Mouse (Mus musculus) C2C12 (cell line): ENCODE measurements around the gene Cdk5rap2.

Source experiments
- CTCF ChIP-seq: IDR thresholded peaks from one replicate; pipeline ENCODE4 v1.5.1; 2011; ENCODE audit not compliant: control insufficient read depth, insufficient read depth, insufficient read length
- MAX ChIP-seq: IDR thresholded peaks from one replicate; pipeline ENCODE4 v1.6.1; 2011; ENCODE audit warnings: mild to moderate bottlenecking, control low read depth

DNA sequence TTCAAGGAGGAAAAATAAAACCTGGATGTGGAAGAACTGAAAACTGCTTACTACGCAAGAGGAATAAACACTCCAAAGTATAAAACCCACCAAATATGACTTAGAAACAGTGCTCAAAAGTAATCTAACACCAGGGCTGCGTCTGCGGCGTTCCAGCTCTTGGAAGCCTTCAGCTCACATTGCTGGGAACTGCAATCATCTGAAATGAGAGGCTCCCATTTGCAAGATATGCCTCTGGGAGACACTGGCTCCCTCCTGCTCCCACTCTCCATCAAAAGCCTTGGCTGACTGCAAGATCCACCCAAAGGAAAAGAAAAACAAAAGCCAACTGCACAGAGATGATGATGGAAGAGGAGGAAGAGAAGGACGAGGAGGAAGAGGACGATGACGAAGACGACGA is 19.2 kb downstream of the Cdk5rap2 start:
- TF ChIP-seq CTCF (no peak), MAX (no peak)
